Mouse (Mus musculus) macrophage (primary cell): ENCODE measurements around the gene Imp3. TPM values are rescaled to one million over a fixed set of nuclear protein-coding genes. Genes with fewer than 3 reads are reported as not detected.

Experiments used
- H3K27ac ChIP-seq: fragments of 350-480 bp; formaldehyde crosslinking; 2 replicates; pipeline ENCODE4 v1.9.0; 2021
- H3K36me3 ChIP-seq: fragments of 350-480 bp; formaldehyde crosslinking; 2 replicates; pipeline ENCODE4 v1.9.0; 2021; ENCODE audit errors: inconsistent target
- H3K4me3 ChIP-seq: fragments of 350-480 bp; formaldehyde crosslinking; 2 replicates; pipeline ENCODE4 v1.9.0; 2021; ENCODE audit errors: inconsistent target
- H3K79me2 ChIP-seq: fragments of 350-480 bp; formaldehyde crosslinking; 2 replicates; pipeline ENCODE4 v1.9.0; 2021; ENCODE audit errors: inconsistent target
- WGBS: methylation state at CpG from one replicate; pipeline ENCODE4 v1.1.7; 2026; ENCODE audit warnings: inconsistent platforms; ENCODE audit not compliant: missing documents; 5-methylcytosine and 5-hydroxymethylcytosine counted together
- polyA plus RNA-seq: library from polyadenylated mRNA; stranded (reverse); fragments of 250-400 nt; gene quantifications from 3 replicates; pipeline ENCODE4 v1.2.4, GENCODE M21; 2018; ENCODE audit warnings: inconsistent platforms
- total RNA-seq, 78 experiments: library from RNA; depleted of rRNA; stranded (reverse); fragments of 250-400 nt; gene quantifications; 1 replicate in 9 of 78; 2 replicates in 24 of 78; 3 replicates in 43 of 78; 4 replicates in 2 of 78; pipeline ENCODE4 v1.2.4; 2018; ENCODE audit warnings: inconsistent platforms in 56 of 78

Gene Imp3
- 10 to 100 TPM in 4 of 26 experiments, 1 to 10 TPM in 21, not detected in 1; 1.1 to 17.9 (median 3.6) TPM for total RNA-seq (2018; cell fraction: chromatin; rRNA removed)
- total RNA-seq (2018; cell fraction: cytosol; rRNA removed), result 10 to 100 TPM; 14.8 to 45.0 (median 28.8) TPM
- 10 to 100 TPM in 18 of 26 experiments, 1 to 10 TPM in 8; 3.9 to 31.6 (median 12.3) TPM for total RNA-seq (2018; cell fraction: nucleus; rRNA removed)
- polyA plus RNA-seq, result 8.7 to 43.8 TPM (median 38.4 TPM) in 3 replicates

- Histone ChIP-seq H3K36me3 (no peaks in the 10 kb centered on the region), H3K4me3 (peak within 1 kb of the TSS; percentile 88), H3K79me2 (peaks cover 26% of the 10 kb centered on the region), H3K27ac (peak within 1 kb of the TSS; percentile 48)
- WGBS, result under 1% methylated on average over 73 of the region's 73 CpGs
These were observed at the start of gene Imp3 for GRCm38 (mm10) chr9:56937223-56938160. TSS of gene Imp3 (plus strand) at chr9:56937475.

- WGBS, result 93% methylated on average over 16 of the region's 16 CpGs
- no peaks in the 10 kb centered on the region for H3K36me3 ChIP-seq
- no peak overlapping the region for H3K4me3 ChIP-seq
- no peak overlapping the region for H3K27ac ChIP-seq
- no peaks in the 10 kb centered on the region for H3K79me2 ChIP-seq
These were observed 49.7 kb upstream of the Imp3 start for GRCm38 (mm10) chr9:56887581-56887980.

- no peak overlapping the region for H3K27ac ChIP-seq
- 15% methylated on average over 14 of the region's 14 CpGs for WGBS
These were observed 47.5 kb upstream of the Imp3 start for GRCm38 (mm10) chr9:56889817-56890216.

DNA sequence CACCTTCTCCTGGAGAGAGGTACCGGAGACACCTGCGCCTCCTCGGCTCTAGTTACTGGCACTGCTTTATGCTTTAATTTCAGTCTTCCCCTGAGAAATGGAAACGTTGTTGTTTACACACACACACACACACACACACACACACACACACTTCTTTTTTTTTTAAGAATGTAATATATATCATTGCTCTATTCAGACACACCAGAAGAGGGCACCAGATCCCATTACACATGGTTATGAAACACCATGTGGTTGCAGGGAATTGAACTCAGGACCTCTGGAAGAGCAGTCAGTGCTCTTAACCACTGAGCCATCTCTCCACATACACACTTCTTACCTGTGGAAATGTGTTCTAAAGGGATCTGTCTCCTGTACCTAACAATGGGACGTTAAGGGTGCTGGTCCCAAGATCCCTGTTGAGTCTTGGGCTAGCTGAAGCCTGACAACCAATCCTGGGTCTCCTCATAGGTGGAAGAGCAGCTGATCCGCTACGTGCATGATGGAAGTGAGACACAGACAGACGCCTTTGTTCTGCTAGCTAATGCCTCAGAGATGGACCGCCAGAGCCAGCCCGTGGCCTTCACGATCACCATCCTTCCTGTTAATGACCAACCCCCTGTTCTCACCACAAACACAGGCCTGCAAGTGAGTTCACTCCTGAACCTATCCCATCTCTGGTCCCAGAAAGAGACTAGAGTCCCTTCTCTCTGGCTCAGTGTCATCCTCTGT, 46.6 kb upstream of the Imp3 start:
- H3K4me3 ChIP-seq, result no peak overlapping the region
- H3K36me3 ChIP-seq, result no peaks in the 10 kb centered on the region
- WGBS, result 68% methylated on average over 10 of the region's 11 CpGs
- H3K27ac ChIP-seq, result no peak overlapping the region
- no peaks in the 10 kb centered on the region for H3K79me2 ChIP-seq

More at GRCm38 (mm10) chr9:56889817-56890216, 47.5 kb upstream of the Imp3 start:
- no peaks in the 10 kb centered on the region for H3K36me3 ChIP-seq
- no peaks in the 10 kb centered on the region for H3K79me2 ChIP-seq
- H3K4me3 ChIP-seq, result no peak overlapping the region

- Histone ChIP-seq H3K36me3 (no peaks in the 10 kb centered on the region), H3K27ac (no peak overlapping the region), H3K79me2 (no peaks in the 10 kb centered on the region), H3K4me3 (no peak overlapping the region)
- WGBS, result 35% methylated on average over 10 of the region's 12 CpGs
These were observed 45.7 kb upstream of the Imp3 start for GRCm38 (mm10) chr9:56891517-56892011.

DNA sequence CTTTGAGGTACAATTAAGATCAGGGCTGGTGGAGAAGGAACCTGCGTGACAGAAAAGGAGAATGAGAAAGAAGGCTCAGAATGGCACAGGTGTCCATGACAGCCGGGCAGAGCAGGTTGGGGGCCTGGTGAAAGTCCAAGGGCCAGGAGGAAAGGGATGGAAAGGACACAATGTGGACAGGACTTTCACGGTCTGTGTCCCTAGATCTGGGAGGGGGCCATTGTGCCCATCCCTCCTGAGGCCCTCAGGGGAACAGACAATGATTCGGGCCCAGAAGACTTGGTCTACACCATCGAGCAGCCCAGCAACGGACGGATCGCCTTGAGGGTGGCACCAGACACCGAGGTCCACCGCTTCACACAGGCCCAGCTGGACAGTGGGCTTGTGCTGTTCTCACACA, 45.2 kb upstream of the Imp3 start:
- Histone ChIP-seq H3K4me3 (no peak overlapping the region), H3K79me2 (no peaks in the 10 kb centered on the region), H3K27ac (no peak overlapping the region), H3K36me3 (no peaks in the 10 kb centered on the region)
- WGBS, result 96% methylated on average over 10 of the region's 10 CpGs

DNA sequence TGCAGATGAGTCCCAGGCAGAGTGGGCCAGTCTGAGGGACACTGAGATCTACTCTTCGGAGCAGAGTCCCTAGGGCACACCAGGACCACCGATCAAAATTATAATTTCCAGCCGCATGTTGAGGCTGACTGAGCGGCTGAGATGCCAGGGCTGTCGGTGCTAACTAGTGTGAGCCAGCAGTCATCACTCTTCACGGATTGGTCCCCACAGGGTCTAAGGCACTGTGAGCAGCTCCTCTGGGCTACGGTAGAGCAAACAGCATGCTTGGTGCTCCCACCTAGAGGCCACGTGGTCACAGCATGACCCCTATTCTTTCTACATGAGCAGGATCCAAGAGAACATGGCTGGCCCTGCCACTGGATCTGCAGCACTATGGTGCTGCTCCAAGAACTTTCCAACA, 44.0 kb upstream of the Imp3 start:
- Histone ChIP-seq H3K27ac (no peak overlapping the region), H3K79me2 (no peaks in the 10 kb centered on the region), H3K36me3 (no peaks in the 10 kb centered on the region), H3K4me3 (no peak overlapping the region)
- 83% methylated on average over 8 of the region's 8 CpGs for WGBS

DNA sequence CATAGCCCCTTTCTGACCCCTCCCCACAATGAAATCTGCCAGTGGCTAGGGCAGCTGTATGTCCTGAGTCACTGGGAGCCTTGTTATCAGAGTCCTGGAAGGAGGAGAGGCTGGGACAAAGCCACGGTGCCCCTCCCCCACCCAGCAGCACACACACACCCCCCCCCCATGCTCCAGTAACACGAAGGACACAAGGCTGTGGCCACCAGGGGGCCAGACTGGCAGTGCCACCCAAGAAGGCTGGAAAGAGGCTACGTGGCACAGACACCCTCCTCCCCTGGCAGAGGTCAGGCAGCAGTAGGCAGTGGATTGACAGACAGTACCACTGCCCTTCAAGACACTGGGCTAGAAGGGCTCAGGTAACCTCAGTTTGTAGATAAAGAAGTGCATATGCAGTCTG, 43.3 kb upstream of the Imp3 start:
- H3K27ac ChIP-seq, result no peak overlapping the region

GRCm38 (mm10) chr9:56896779-56897178, 40.5 kb upstream of the Imp3 start:
- no peaks in the 10 kb centered on the region for H3K36me3 ChIP-seq
- no peaks in the 10 kb centered on the region for H3K79me2 ChIP-seq
- WGBS, result 88% methylated on average over 12 of the region's 12 CpGs
- H3K4me3 ChIP-seq, result no peak overlapping the region
- H3K27ac ChIP-seq, result no peak overlapping the region

More for the DNA sequence above, 43.3 kb upstream of the Imp3 start:
- no peaks in the 10 kb centered on the region for H3K36me3 ChIP-seq
- H3K79me2 ChIP-seq, result no peaks in the 10 kb centered on the region
- H3K4me3 ChIP-seq, result no peak overlapping the region
- 8% methylated on average over 2 of the region's 3 CpGs for WGBS

- Histone ChIP-seq H3K79me2 (no peaks in the 10 kb centered on the region), H3K27ac (no peak overlapping the region), H3K4me3 (no peak overlapping the region), H3K36me3 (no peaks in the 10 kb centered on the region)
- 96% methylated on average over 11 of the region's 11 CpGs for WGBS
These were observed 37.9 kb upstream of the Imp3 start for GRCm38 (mm10) chr9:56899409-56899808.

DNA sequence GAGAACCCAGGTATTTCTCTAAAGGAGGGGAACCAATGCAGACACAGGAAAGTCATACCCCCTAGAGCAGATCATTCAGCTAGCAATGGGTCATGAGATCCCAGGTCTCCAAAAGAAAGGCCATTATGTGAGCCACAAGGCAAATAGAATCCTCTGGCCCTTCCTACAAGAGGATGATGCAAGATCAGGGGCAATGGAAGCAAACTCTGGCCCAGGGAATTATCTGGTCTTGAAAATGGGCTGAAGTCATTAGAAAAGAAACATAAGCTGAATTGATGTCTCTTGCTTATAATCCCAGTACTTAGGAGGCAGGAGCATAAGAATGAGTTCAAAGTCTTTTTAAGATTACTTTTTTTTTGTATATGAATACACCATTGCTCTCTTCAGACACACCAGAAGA, 37.2 kb upstream of the Imp3 start:
- Histone ChIP-seq H3K36me3 (no peaks in the 10 kb centered on the region), H3K4me3 (no peak overlapping the region), H3K27ac (no peak overlapping the region), H3K79me2 (no peaks in the 10 kb centered on the region)

DNA sequence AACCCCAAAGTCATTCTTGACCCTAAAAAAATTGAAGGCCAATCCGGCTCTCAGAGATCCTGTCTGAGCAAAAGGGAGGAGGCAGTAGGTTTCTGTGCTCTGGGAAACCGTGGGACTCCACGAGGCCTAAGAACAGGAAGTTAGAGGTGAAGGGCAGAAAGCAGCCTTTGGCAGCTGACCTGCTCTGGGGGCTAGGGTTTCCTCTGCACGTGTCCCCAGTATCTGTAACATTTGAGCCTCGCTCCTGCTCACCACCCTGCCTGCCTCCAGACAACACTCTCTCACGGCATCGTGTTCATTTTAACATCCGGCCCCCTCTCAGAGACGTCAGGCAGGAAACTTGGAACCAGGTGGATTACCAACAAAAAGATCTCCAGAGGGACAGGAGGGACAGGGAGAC, 36.7 kb upstream of the Imp3 start:
- Histone ChIP-seq H3K27ac (no peak overlapping the region), H3K79me2 (no peaks in the 10 kb centered on the region), H3K36me3 (no peaks in the 10 kb centered on the region), H3K4me3 (no peak overlapping the region)
- 20% methylated on average over 9 of the region's 9 CpGs for WGBS

DNA sequence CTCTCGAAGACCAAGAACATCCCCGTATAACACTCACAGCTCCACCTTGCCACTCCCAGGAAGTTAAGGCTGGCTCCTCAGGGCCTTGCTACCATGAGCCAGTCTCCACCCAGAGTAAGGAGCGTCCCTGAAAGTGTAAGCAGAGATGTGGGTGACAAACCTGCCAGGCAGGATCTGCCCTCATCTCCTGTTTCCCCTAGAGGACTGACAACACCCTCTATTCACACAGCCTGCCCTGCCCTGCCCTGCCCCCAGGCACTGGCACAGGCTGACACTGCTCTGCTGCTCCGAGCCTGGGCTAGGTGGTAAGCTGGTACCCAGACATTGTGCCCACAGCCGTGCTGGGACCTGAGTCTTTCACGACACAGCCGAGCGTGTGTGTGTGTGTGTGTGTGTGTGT, 36.1 kb upstream of the Imp3 start:
- Histone ChIP-seq H3K79me2 (no peaks in the 10 kb centered on the region), H3K27ac (no peak overlapping the region), H3K4me3 (no peak overlapping the region), H3K36me3 (no peaks in the 10 kb centered on the region)
- WGBS, result 30% methylated on average over 4 of the region's 8 CpGs

DNA sequence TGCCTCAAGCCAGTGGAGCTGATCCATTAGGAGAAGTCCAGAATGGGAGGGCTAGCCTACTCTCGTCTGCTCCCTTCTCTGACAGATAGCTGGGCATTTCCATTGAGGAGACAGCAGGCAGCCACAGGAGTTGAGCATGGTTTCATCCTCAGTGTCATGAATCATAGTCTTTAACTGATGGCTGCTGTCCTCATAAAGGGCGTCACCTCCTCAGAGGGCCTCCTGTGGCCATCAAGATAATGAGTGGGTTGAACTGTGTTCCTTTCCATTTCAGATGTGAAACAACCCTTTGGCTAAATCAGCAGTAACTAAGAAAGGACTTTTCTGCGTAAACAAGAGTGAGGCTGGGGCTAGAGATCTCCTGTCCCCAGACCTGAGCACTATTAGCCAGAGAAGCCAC, 33.6 kb upstream of the Imp3 start:
- Histone ChIP-seq H3K4me3 (no peak overlapping the region), H3K79me2 (no peaks in the 10 kb centered on the region), H3K36me3 (no peaks in the 10 kb centered on the region), H3K27ac (no peak overlapping the region)
- WGBS, result 90% methylated on average over 3 of the region's 3 CpGs

- H3K4me3 ChIP-seq, result no peak overlapping the region
- no peaks in the 10 kb centered on the region for H3K36me3 ChIP-seq
- whole genome bisulfite sequencing, result 56% methylated on average over 9 of the region's 9 CpGs
- no peaks in the 10 kb centered on the region for H3K79me2 ChIP-seq
- H3K27ac ChIP-seq, result no peak overlapping the region
These were observed 29.7 kb upstream of the Imp3 start for GRCm38 (mm10) chr9:56907549-56907948.
